Mouse (Mus musculus) layer of hippocampus, adult 9-10 months (tissue): ENCODE results near the gene Ptrhd1.
"Not testable (repeated sequence)": the region's sequence is repeated elsewhere in the genome, so short reads cannot be mapped to it uniquely, and the experiment has no call there.

Source experiments
- DNase-seq: peaks from one replicate; pipeline ENCODE4 v3.0.0; 2022; ENCODE audit warnings: low spot score

Gene Ptrhd1

GRCm38 (mm10) chr12:4233572-4234508, at the start of gene Ptrhd1, which contains the start of gene Cenpo:
TSS of gene Ptrhd1 (plus strand) at chr12:4234027.
TSS of gene Cenpo (minus strand) at chr12:4234294.
- peak; percentile 98 for DNase-seq

- DNase-seq: no peak
Observed at GRCm38 (mm10) chr12:4184648-4185047, 49.2 kb upstream of the Ptrhd1 start.

DNA sequence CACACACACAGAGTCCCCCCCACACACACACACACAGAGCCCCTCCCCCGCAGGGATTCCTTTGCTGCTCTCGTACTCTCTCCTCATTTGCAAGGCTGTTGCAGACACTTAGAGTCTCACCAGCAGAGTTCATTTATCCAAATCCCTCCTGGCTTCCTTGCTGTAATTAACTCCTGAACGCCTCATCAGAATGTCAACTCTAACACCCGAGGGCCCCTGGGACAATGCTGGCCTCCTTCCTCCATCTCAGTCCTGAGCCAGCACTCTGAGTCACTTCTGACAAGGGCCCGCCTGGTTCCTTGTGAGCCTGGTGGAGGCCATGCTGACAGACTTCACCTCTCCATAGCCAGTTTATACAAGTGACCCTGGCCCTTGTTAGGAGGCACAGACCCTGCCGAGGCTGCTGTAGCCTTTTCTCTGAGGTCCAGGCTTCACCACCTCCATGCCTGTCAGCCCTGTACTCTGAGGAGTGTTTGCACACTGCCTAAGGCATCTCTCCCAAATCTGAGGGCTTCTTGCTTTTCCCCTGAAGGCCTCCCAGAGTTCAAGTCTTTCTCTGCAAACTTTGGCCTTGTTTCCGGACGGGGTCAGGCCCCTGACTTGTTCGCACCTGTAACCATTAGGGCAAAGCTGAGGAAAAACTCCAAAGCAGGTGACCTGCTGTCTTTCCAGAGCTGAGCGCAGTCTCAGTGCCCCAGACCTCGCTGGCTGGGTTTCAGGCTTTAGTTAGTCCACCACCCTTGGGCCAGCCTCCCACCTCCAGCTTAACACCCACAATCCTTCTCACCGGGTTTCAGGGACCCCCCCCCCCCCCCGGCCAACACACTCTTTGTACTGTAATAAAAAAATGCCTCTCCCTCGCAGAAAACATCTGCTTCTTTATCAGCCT, 45.4 kb upstream of the Ptrhd1 start:
- no peak for DNase-seq

DNA sequence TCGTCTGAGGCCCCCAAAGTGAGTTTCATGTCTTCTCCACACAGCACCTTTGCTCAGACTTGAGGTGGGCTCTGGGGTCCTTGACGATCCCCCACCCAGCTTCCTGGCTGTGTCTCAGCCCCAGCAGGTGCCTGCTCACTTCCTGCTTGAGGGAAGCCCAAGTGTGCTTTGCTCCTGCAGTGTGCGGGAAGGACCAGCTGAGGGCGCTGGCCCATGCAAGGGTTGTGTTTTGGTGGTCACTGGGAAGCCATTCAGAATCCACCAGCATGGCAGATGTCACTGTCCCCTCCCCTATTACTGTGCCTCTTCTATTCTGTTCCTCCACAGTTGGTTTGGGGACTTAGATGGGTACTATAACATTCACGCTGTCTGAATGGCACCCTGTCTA, 44.8 kb upstream of the Ptrhd1 start:
- no peak for DNase-seq

DNA sequence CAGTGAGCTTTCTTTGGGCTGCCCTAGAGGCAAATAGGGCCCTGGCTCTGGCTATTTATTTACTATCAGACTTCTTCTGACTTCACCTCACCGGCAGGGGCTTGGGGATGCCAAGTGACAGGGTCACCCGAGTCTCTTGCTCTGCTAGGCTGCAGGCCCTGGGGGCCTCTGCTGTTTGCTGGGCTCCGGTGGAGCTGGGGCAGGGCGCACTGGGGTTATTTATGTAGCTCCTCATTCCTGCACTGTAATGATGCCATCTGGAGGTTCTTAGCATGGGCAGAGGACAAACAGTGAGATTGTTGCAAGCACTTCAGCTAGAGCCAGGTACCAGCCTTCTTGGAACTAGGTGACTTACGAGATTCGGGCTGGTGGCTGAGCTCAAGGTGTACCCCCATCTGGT, 41.3 kb upstream of the Ptrhd1 start:
- no peak for DNase-seq

DNA sequence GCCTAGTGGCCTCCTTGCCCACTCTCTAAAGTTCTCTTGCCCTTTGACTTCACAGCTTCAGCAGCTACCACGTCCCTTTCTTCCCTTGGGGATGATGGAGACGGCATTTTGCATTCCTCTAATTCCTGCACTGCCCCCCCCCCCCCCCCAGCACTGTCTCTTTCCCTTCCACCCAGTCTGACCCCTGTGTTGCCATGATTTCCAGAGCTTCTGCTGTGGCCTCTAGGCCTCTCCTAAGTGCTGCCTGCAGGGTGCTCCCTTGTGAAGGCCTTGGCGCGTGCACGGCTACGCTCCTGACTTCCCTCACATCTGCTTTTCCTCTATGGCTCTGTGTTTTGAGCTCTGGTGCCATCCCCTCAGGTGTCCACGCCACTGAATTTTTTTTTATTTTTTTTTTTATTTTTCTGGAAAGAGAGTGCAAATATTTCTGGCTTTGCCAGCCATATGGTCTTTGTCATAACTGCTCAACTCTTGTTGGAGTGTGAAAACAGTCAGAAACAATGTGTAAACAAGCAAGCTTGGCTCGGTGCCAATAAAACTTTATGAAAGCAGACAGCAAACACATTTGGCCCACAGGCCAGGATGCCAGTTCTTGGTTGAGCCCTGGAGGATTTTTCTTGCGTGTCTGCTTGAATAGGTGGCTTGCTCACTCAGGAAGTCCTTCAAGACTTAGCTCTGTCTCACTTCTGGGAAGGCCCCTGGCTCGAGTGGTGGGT, 40.6 kb upstream of the Ptrhd1 start:
- DNase-seq: no peak

- DNase-seq: no peak
Observed at GRCm38 (mm10) chr12:4194643-4195042, 39.2 kb upstream of the Ptrhd1 start.

DNA sequence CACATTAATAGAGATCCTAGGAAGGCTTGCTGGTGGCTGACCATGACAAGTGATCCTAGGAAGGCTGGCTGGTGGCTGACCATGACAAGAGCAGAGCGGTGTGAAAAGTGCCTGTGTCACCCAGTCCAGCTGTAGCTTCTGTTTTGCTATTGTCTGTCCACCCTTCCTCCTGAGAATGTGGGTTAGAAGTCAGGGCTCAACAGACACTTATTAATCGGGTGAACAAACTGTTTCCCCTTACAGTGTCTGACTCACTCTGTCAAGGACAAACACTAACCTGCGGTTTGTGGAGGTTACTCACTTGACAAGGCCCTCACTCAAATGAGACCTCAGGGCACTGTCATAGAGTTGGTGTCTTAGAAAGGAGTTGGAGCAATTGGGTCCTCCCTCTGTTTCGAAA, 35.1 kb upstream of the Ptrhd1 start:
- DNase-seq: no peak

- no peak for DNase-seq
Observed at GRCm38 (mm10) chr12:4199271-4199670, 34.6 kb upstream of the Ptrhd1 start.

DNA sequence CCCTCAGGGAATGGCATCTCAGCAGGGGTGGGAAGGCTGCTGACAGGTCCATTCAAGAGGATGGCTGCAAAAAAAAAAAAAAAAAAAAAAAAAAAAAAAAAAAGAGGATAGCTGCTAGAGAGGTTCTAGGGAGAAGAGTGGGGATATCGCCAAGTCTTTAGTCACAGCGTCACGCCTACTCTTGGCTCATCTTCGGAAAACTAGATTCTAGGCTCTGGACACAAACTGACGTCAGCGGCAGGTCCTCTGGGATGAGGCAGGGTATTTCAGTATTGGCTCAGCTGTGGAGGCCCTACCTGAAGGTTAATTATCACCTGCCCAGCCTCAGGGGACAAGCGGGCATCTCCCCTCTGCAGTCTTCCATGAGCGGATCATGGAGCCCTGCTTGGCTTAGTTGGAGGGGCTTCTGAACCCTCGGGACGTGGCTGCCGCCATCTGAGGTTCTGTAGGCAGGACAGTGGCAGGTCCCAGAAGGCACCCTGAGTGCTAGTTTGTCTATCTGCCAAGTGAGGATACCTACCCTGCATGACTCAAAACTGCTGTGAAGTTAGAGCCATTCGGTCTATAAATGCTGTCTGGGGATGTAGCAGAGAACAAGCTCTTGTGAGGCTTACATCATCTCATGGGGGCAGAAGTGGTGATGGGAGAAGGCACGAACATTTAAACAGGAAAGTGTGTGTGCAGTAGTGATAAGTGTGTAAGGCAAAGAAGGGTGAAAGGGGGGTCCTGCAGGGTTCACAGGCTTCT, 32.2 kb upstream of the Ptrhd1 start:
- no peak for DNase-seq

DNA sequence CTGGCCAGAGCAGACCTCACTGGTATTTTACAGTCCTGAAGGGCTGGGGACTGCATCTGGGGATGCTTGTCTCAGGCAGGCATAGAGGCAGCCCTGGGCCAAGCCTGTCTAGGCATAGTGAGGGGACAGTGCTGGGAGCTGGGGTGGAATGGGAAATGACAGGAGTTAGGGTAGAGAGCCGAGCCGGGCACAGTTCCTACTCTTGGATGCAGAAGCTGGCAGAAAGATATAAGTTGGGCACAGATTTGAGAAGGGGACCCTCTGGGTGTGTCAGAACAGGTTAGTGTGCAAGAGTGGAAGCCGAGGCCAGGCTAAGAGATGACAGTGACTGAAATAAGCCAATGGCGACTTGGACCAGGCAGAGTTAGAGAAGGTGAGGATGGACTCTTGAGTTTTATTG, 31.6 kb upstream of the Ptrhd1 start:
- no peak for DNase-seq

- DNase-seq: no peak
Observed at GRCm38 (mm10) chr12:4206106-4206505, 27.7 kb upstream of the Ptrhd1 start.

DNA sequence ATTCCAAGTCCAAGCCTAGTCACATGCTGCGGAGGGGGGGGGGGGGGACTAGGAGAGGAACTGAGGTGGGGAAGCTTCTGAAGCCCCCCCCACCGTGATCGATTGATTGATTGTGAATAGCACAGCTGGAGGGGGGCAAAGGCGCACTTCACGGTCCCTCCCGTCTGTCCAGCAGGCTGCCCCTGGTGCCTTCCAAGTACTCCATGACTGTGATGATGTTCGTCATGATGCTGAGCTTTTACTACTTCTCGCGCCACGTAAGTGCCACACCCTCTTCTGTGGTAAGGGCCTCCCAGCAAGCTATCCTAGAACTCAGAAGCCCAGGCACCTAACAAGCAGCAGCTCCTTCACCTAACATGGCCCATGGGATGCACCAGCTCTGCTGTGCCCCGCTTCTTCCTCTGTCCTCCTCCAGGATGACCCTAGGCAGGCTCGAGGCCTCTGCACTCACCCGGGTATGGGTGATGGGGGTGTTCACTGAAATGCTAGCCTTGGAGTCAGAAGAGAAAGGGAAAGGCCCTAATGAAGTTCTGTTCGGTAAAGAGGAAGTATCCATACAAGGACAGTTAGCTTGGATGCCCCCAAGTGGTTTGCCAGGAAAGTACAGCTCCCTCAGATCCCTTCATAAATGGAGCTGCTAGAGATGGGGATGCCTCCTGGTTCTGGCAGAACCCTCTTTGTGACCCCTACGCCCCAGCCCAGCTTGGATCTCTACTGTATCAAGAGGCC, 25.3 kb upstream of the Ptrhd1 start:
- DNase-seq: peak; percentile 66

- no peak for DNase-seq
Observed at GRCm38 (mm10) chr12:4209196-4209595, 24.6 kb upstream of the Ptrhd1 start.

DNA sequence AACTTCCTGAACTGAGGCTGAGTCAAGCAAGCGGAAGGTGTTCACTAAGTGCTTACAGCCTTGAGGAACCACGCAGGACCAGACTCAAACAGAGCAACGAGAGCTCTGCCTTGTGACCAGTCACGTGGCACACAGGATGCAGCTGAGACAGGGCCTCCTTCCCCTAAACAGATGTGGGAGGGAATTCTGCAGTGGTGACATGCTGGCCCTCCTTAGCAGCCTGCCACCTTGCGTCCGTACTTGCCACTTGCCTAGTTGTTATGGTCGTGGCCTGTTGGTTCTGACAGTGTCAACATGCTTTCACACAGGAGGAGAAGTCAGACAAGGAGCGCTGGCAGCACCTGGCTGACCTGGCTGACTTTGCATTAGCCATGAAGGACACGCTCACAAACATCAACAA, 22.7 kb upstream of the Ptrhd1 start:
- no peak for DNase-seq

GRCm38 (mm10) chr12:4212908-4213307, 20.9 kb upstream of the Ptrhd1 start:
- no peak for DNase-seq

DNA sequence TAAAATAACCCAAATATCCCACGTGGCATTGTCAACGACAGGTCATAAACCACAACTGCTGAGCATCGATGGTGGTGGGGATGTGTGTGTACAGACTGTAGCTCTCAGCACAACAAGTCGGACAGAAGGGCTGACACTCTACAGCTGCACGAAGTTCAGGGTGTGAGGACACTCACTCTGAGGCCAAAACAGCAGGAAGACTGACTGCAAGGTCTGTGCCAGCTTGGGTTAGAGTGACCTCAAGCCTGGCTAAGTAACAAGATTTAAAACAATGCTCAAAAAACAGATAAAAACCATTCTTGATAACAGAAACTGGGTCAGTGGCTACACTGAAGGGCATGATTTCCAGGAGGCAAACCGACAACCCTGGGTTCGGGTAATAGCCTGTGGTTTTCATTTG, 3.7 kb upstream of the Ptrhd1 start:
- DNase-seq: no peak

GRCm38 (mm10) chr12:4232777-4233176, 1.1 kb upstream of the Ptrhd1 start:
- no peak for DNase-seq

DNA sequence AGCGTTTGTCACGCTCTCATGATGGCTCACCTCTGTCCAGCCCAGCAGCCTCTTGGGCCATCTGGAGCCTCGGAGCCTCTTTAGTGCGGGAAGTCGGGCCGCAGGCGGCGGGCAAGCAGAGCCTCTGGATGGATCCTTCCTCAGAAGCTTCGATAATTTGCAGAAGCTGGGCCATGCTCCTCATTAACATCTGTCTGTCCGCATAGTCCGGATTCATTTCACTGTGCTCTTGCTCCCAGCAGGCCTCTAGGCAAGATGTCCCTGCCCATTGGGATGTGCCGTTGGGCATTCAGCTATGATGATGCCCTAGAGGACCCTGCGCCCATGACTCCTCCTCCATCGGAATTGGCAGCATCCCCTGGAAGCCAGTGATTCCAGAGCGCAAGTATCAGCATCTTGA, 3.7 kb downstream of the Ptrhd1 start:
- no peak for DNase-seq

- DNase-seq: not testable (repeated sequence)
Observed at GRCm38 (mm10) chr12:4240281-4240680, 6.5 kb downstream of the Ptrhd1 start.

- DNase-seq: no peak
Observed at GRCm38 (mm10) chr12:4243805-4244204, 10.0 kb downstream of the Ptrhd1 start.
